Mouse (Mus musculus) erythroblast, embryonic 14.5 days (primary cell): Measurements from ENCODE around the gene Acad12.

Experiments
- GATA1 ChIP-seq: IDR thresholded peaks from 2 replicates; pipeline ENCODE4 v1.6.1; 2012; ENCODE audit warnings: low read length, inconsistent platforms, mixed read lengths
- TAL1 ChIP-seq: IDR thresholded peaks from 3 replicates; pipeline ENCODE4 v1.6.1; 2012; ENCODE audit warnings: low read length, inconsistent platforms, mixed read lengths

DNA sequence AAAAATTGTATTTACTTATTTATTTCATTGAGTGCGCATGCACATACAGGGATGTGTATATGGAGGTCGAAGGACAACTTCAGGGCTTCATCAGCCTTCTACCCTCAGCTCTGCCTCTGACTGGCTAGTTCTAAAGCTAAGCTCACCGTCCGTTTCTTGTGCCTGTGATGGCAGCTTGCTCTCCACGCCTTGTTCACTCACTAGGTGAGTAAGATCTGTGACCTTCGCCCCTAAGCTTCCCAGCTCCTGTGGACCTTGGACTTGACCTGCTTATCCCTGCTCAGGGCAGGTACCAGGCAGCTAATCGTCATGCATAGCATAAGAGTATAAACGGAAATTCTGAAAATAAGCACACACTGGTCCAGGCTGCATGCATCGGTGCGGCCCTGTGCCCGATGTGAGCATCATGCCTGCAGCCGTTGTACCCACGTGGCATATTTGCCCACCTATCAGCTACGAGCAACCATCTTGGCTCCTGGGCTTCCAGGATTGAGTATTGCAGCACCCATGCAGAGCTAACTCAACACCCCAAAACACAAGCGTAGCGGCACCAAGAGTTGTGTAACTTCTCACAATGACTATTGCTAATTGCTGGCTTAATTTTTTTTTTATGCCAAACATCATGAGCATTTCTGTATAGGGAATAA lies 52.6 kb downstream of the Acad12 start:
- TF ChIP-seq GATA1 = no peak
- no peak for TF ChIP-seq TAL1
